Mouse (Mus musculus): ENCODE results near the gene Bcl7a. TPM values are rescaled to one million over a fixed set of nuclear protein-coding genes. Genes with fewer than 3 reads are reported as not detected.

Gene Bcl7a
- total RNA-seq, 2 experiments from 2014 or later, result 6.9 to 7.1 TPM

GRCm38 (mm10) chr5:123413866-123414363 is 70.3 kb downstream of the Bcl7a start:
- DNase-seq (ENCODE audit: low spot score in 2 of 2), result no peak

- no peak for DNase-seq (ENCODE audit: low spot score in 2 of 2)
Measured at GRCm38 (mm10) chr5:123416149-123416548, 72.5 kb downstream of the Bcl7a start.

GRCm38 (mm10) chr5:123416566-123417518 is 73.2 kb downstream of the Bcl7a start:
- no peak for DNase-seq (ENCODE audit: low spot score in 2 of 2)

GRCm38 (mm10) chr5:123423885-123424284 is 80.3 kb downstream of the Bcl7a start:
- DNase-seq (ENCODE audit: low spot score in 2 of 2), result no peak

Other genes starting within 250 kb of the Bcl7a start
- 1 to 10 TPM in 1 of 2 experiments, under 1 TPM in 1; 0.66 to 1.2 TPM for gene Rhof, start 211.1 kb upstream of the Bcl7a start, total RNA-seq (2021)
- 10 to 100 TPM; 19.1 to 25.8 TPM for gene Setd1b, start 201.6 kb upstream of the Bcl7a start, total RNA-seq (2021)
- gene Psmd9, start 174.4 kb upstream of the Bcl7a start, total RNA-seq (2021), result 10 to 100 TPM; 20.7 to 21.1 TPM
- gene Hpd, start 161.1 kb upstream of the Bcl7a start, total RNA-seq (2021), result 1 to 10 TPM; 1.2 to 3.6 TPM
- gene Wdr66, start 91.7 kb upstream of the Bcl7a start, total RNA-seq (2021), result under 1 TPM; 0.61 to 0.99 TPM
- 10 to 100 TPM; 18.5 to 26.8 TPM for gene Mlxip, start 51.0 kb downstream of the Bcl7a start, total RNA-seq (2021)
- not detected for gene Lrrc43, start 145.5 kb downstream of the Bcl7a start, total RNA-seq (2021)
- not detected for gene Il31, start 145.7 kb downstream of the Bcl7a start, total RNA-seq (2021)
- under 1 TPM; 0.35 to 0.36 TPM for gene B3gnt4, start 166.6 kb downstream of the Bcl7a start, total RNA-seq (2021)
- gene Diablo, start 180.3 kb downstream of the Bcl7a start, total RNA-seq (2021), result 10 to 100 TPM; 73.5 to 83.4 TPM
- gene Gm49027, start 181.7 kb downstream of the Bcl7a start, total RNA-seq (2021), result 10 to 100 TPM in 1 of 2 experiments, 1 to 10 TPM in 1; 4.3 to 11.6 TPM
- gene Vps33a, start 229.2 kb downstream of the Bcl7a start, total RNA-seq (2021), result 10 to 100 TPM; 43.8 to 49.3 TPM